Mouse (Mus musculus): ENCODE measurements around the gene Alpk3. TPM values are rescaled to one million over a fixed set of nuclear protein-coding genes. Genes with fewer than 3 reads are reported as not detected.

The Alpk3 gene
- total and polyA plus RNA-seq, 3 experiments, result under 0.01 to 0.03 TPM; not detected in 1

- no peaks in the 10 kb centered on the region for H3K9me3 ChIP-seq (replicated peaks; ENCODE audit: insufficient read depth, low read length)
- H3K36me3 ChIP-seq (ENCODE audit: control insufficient read depth in 1 of 2, insufficient read depth in 2 of 2, low read length in 2 of 2), result peaks cover 0 to 10% of the 10 kb centered on the region in 2 experiments; a peak in 2 of 4 replicates
- H3K79me2 ChIP-seq (ENCODE audit: control insufficient read depth, insufficient read depth, low read length, poor library complexity), result peaks cover 2% of the 10 kb centered on the region; the same call in 1 of the 2 replicates
- no peak for DNase-seq (ENCODE audit: low read depth, low spot score)
- no peak overlapping the region for H3K4me3 ChIP-seq (ENCODE audit: control insufficient read depth in 1 of 2, insufficient read depth in 1 of 2, low read depth in 2 of 2, low read length in 2 of 2)
- no peaks in the 10 kb centered on the region for H3K27me3 ChIP-seq (ENCODE audit: control insufficient read depth in 1 of 2, insufficient read depth in 2 of 2, low read length in 2 of 2)
- H3K4me1 ChIP-seq (ENCODE audit: control insufficient read depth in 1 of 2, insufficient read depth in 2 of 2, low read length in 2 of 2), result no peaks in the 10 kb centered on the region
- H3K27ac ChIP-seq (ENCODE audit: control insufficient read depth, low read depth, low read length), result no peak overlapping the region
- no peak overlapping the region for H3K9ac ChIP-seq (ENCODE audit: control insufficient read depth, low read depth, low read length, poor library complexity, severe bottlenecking)
- TF ChIP-seq SMC3 (IDR thresholded peaks at IDR 0.05; ENCODE audit: low read depth, low read length) (peak; percentile 31; the same call in 1 of the 2 replicates), SIN3A (IDR thresholded peaks at IDR 0.05; ENCODE audit: low read length) (no peak), CHD2 (IDR thresholded peaks at IDR 0.05; ENCODE audit: low read length) (no peak), RAD21 (IDR thresholded peaks at IDR 0.05; ENCODE audit: low read depth, low read length) (peak; percentile 21), CTCF (IDR thresholded peaks at IDR 0.05 in 2 of 3, conservative IDR thresholded peaks at IDR 0.05 in 1 of 3; ENCODE audit: control insufficient read depth in 1 of 3, insufficient read depth in 1 of 3, low read depth in 2 of 3, low read length in 3 of 3, poor library complexity in 1 of 3, severe bottlenecking in 1 of 3) (peak in 2 of 3 experiments; percentile 32 to 41; a peak in 4 of 6 replicates)
Measured at GRCm38 (mm10) chr7:81024118-81024517, 33.3 kb upstream of the Alpk3 start.

- Histone ChIP-seq H3K9ac (ENCODE audit: control insufficient read depth, low read depth, low read length, poor library complexity, severe bottlenecking) (no peak overlapping the region), H3K4me1 (ENCODE audit: control insufficient read depth in 1 of 2, insufficient read depth in 2 of 2, low read length in 2 of 2) (no peaks in the 10 kb centered on the region), H3K27me3 (ENCODE audit: control insufficient read depth in 1 of 2, insufficient read depth in 2 of 2, low read length in 2 of 2) (no peaks in the 10 kb centered on the region), H3K9me3 (replicated peaks; ENCODE audit: insufficient read depth, low read length) (no peaks in the 10 kb centered on the region), H3K36me3 (ENCODE audit: control insufficient read depth in 1 of 2, insufficient read depth in 2 of 2, low read length in 2 of 2) (peaks cover 0 to 11% of the 10 kb centered on the region in 2 experiments; a peak in 2 of 4 replicates), H3K79me2 (ENCODE audit: control insufficient read depth, insufficient read depth, low read length, poor library complexity) (peaks cover 2% of the 10 kb centered on the region; the same call in 1 of the 2 replicates), H3K27ac (ENCODE audit: control insufficient read depth, low read depth, low read length) (no peak overlapping the region), H3K4me3 (ENCODE audit: control insufficient read depth in 1 of 2, insufficient read depth in 1 of 2, low read depth in 2 of 2, low read length in 2 of 2) (no peak overlapping the region)
- DNase-seq (ENCODE audit: low read depth, low spot score), result no peak
- TF ChIP-seq E2F4 (IDR thresholded peaks at IDR 0.05; ENCODE audit: borderline replicate concordance, low read depth, low read length) (no peak), ETS1 (IDR thresholded peaks at IDR 0.05; ENCODE audit: low read depth, low read length) (no peak), MAFK (IDR thresholded peaks at IDR 0.05; ENCODE audit: borderline replicate concordance, low read depth, low read length) (no peak), JUND (IDR thresholded peaks at IDR 0.05; ENCODE audit: low read depth, low read length) (no peak), GABPA (IDR thresholded peaks at IDR 0.05; ENCODE audit: low read depth, low read length) (no peak), ZMIZ1 (IDR thresholded peaks at IDR 0.05; ENCODE audit: low read depth, low read length) (no peak), HCFC1 (IDR thresholded peaks at IDR 0.05; ENCODE audit: low read depth, low read length) (no peak), SIN3A (IDR thresholded peaks at IDR 0.05; ENCODE audit: low read length) (no peak), KAT2A (conservative IDR thresholded peaks at IDR 0.05; ENCODE audit: low read depth, low read length) (no peak), ELF1 (IDR thresholded peaks at IDR 0.05; ENCODE audit: low read depth, low read length) (no peak), BHLHE40 (IDR thresholded peaks at IDR 0.05; ENCODE audit: borderline replicate concordance, low read depth, low read length) (no peak), USF2 (IDR thresholded peaks at IDR 0.05; ENCODE audit: borderline replicate concordance in 1 of 2, insufficient read depth in 1 of 2, low read depth in 1 of 2, low read length in 2 of 2) (no peak), MYB (IDR thresholded peaks at IDR 0.05; ENCODE audit: low read depth, low read length) (no peak), CHD2 (IDR thresholded peaks at IDR 0.05; ENCODE audit: low read length) (no peak), NRF1 (IDR thresholded peaks at IDR 0.05; ENCODE audit: insufficient read depth, low read depth, low read length, poor library complexity, severe bottlenecking) (no peak), CTCF (IDR thresholded peaks at IDR 0.05 in 2 of 3, conservative IDR thresholded peaks at IDR 0.05 in 1 of 3; ENCODE audit: control insufficient read depth in 1 of 3, insufficient read depth in 1 of 3, low read depth in 2 of 3, low read length in 3 of 3, poor library complexity in 1 of 3, severe bottlenecking in 1 of 3) (no peak), RCOR1 (IDR thresholded peaks at IDR 0.05; ENCODE audit: low read depth, low read length) (no peak), GATA1 (IDR thresholded peaks at IDR 0.05; ENCODE audit: low read depth, low read length) (no peak), TBP (IDR thresholded peaks at IDR 0.05; ENCODE audit: low read depth, low read length) (no peak), MYC (IDR thresholded peaks at IDR 0.05; ENCODE audit: low read depth, low read length) (no peak)
Measured at GRCm38 (mm10) chr7:81024651-81025050, 32.7 kb upstream of the Alpk3 start.

All from MEL (cell line).